Mouse (Mus musculus) urinary bladder, postnatal 10 days (tissue): ENCODE results near the gene Tmem178.

Source experiments
- DNase-seq: peaks from one replicate; pipeline ENCODE4 v3.0.0; 2022; ENCODE audit warnings: low spot score

Gene Tmem178

GRCm38 (mm10) chr17:80997226-80997625 is 52.8 kb downstream of the Tmem178 start:
- DNase-seq, result no peak

- no peak for DNase-seq
Observed at GRCm38 (mm10) chr17:80998958-80999357, 54.5 kb downstream of the Tmem178 start.

GRCm38 (mm10) chr17:81001010-81001409 is 56.6 kb downstream of the Tmem178 start:
- no peak for DNase-seq

- no peak for DNase-seq
Observed at GRCm38 (mm10) chr17:81001647-81002046, 57.2 kb downstream of the Tmem178 start.

GRCm38 (mm10) chr17:81002130-81002529 is 57.7 kb downstream of the Tmem178 start:
- DNase-seq, result no peak

GRCm38 (mm10) chr17:81004454-81004853 is 60.0 kb downstream of the Tmem178 start:
- DNase-seq, result no peak

- DNase-seq, result no peak
Observed at GRCm38 (mm10) chr17:81005292-81005691, 60.9 kb downstream of the Tmem178 start.

GRCm38 (mm10) chr17:81009112-81009511 is 64.7 kb downstream of the Tmem178 start:
- no peak for DNase-seq

- no peak for DNase-seq
Observed at GRCm38 (mm10) chr17:81010199-81010598, 65.8 kb downstream of the Tmem178 start.

- no peak for DNase-seq
Observed at GRCm38 (mm10) chr17:81010844-81011685, 66.6 kb downstream of the Tmem178 start.

GRCm38 (mm10) chr17:81015814-81016447 is 71.5 kb downstream of the Tmem178 start:
- no peak for DNase-seq

GRCm38 (mm10) chr17:81017132-81017531 is 72.7 kb downstream of the Tmem178 start:
- no peak for DNase-seq

GRCm38 (mm10) chr17:81027331-81027730 is 82.9 kb downstream of the Tmem178 start:
- no peak for DNase-seq

- no peak for DNase-seq
Observed at GRCm38 (mm10) chr17:81031830-81032442, 87.5 kb downstream of the Tmem178 start.

GRCm38 (mm10) chr17:81032957-81033356 is 88.5 kb downstream of the Tmem178 start:
- DNase-seq, result no peak

- DNase-seq, result no peak
Observed at GRCm38 (mm10) chr17:81035354-81035753, 90.9 kb downstream of the Tmem178 start.

GRCm38 (mm10) chr17:81038707-81039408 is 94.4 kb downstream of the Tmem178 start:
- DNase-seq, result no peak

GRCm38 (mm10) chr17:81041662-81042061 is 97.2 kb downstream of the Tmem178 start:
- DNase-seq, result no peak

GRCm38 (mm10) chr17:81044356-81044755 is 99.9 kb downstream of the Tmem178 start:
- no peak for DNase-seq

- no peak for DNase-seq
Observed at GRCm38 (mm10) chr17:81045115-81045514, 100.7 kb downstream of the Tmem178 start.

GRCm38 (mm10) chr17:81045525-81046150 is 101.2 kb downstream of the Tmem178 start:
- DNase-seq, result no peak
